Mouse (Mus musculus) gastrocnemius, adult 2 months (tissue): Measurements from ENCODE around the gene Gm11939. TPM values are rescaled to one million over a fixed set of nuclear protein-coding genes. Genes with fewer than 3 reads are reported as not detected.

Source experiments
- DNase-seq: peaks from one replicate; pipeline ENCODE4 v3.0.0; 2022
- H3K27ac ChIP-seq: fragments of 200-600 bp; 2 replicates; pipeline ENCODE4 v1.8.1; 2022; ENCODE audit warnings: mild to moderate bottlenecking
- H3K4me3 ChIP-seq: fragments of 200-600 bp; 2 replicates; pipeline ENCODE4 v1.8.1; 2022; ENCODE audit warnings: mild to moderate bottlenecking, moderate library complexity
- CTCF ChIP-seq: fragments of 200-600 bp; IDR thresholded peaks from 2 replicates; pipeline ENCODE4 v1.8.1; 2022; ENCODE audit warnings: antibody characterized with exemption, mild to moderate bottlenecking, moderate library complexity
- intact Hi-C: fragments of 180-260 bp; cut with DNase I; formaldehyde crosslinking; loops from one replicate; pipeline ENCODE4 v1.15.1; 2025
- total RNA-seq, 2 experiments: library from RNA; stranded (reverse); gene quantifications; 2 replicates each; pipeline ENCODE4 v1.2.3; 2021

The Gm11939 gene
- total RNA-seq, 2 experiments from 2014 or later: not detected

DNA sequence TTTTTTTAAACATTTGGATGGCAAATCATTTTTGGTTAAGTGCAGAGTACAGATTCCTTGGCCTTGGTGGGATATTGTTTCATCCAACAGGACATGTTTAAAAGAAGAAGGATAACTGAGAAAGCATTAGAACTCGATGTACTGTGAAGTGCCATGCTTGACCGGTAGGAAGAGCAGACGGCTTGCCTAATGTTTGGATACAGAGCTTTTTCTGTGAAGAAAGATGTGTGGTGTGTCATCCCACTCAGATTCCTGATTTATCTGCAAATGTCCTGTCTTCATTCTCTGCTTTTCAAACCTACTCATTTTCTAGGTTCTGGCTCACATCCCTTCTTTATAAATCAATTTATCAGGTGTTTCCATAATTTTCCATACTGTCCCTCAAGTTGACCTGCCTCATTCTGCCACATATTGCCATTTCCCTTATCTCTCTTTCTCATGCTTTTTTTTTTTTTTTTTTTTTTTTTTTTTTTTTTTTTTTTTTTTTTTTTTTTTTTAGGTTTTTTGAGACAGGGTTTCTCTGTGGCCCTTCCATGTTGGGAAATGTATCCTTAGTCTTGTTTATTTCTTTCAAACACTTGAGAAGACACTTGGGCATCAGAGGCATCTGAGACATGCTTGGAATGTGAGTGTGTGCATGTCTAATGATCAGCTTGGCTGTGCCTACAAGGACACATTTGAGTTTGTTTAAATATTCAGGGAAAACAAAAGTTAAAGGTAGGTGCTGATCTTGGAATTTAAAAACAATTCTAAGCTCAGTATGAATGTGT, 1.1 kb downstream of the Gm11939 start:
- no peak overlapping the region for H3K27ac ChIP-seq
- no peak for DNase-seq
- intact Hi-C loops: no loop called here
- no peak for TF ChIP-seq CTCF
- no peak overlapping the region for H3K4me3 ChIP-seq

DNA sequence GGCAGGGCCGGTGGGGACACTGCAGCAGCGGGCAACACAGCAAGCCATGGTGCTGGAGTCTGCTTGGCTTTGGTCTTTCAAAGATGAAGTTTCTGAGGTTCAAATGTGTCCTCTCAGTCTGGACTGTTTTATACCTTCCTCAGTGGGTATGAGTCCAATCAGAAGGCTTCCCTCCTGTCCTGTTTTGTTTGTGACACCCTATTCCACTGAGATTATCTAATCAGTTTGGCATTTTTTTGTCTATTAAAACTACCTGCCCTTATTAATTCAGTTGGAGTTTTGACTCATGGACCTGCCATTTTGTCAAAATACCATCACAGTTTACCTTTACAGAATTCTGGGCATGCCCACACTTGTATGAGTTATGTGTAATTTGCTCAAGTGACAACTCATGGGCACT, 2.5 kb downstream of the Gm11939 start, which contains the start of gene Krtap3-2:
TSS of gene Krtap3-2 (minus strand) at position 101 of the 400 bp plus-strand sequence.
- TF ChIP-seq CTCF: no peak
- Histone ChIP-seq H3K27ac (no peak within 1 kb of the TSS), H3K4me3 (no peak within 1 kb of the TSS)
- intact Hi-C loops: no loop called here
- no peak for DNase-seq

DNA sequence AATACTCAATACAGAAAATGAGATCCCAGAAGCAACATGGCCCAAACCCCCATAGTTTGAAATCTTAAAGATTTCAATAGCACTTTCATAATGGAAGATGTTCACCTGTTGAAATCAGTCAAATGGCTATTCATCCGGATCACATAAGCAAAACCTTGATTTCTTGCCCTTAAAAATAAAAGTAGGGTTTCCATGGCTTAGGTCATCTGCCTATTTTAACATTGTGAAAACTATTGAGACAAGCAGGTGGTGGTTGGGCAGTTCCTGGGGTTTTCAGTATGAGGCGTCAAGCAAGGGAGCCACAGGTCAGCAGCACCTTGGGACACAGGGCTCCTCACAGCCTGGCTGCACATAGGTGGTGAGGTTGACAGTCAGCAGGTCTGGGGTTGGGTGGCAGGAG, 3.1 kb downstream of the Gm11939 start:
- DNase-seq: no peak
- TF ChIP-seq CTCF: no peak
- no peak overlapping the region for H3K27ac ChIP-seq
- intact Hi-C loops: no loop called here
- H3K4me3 ChIP-seq: no peak overlapping the region

DNA sequence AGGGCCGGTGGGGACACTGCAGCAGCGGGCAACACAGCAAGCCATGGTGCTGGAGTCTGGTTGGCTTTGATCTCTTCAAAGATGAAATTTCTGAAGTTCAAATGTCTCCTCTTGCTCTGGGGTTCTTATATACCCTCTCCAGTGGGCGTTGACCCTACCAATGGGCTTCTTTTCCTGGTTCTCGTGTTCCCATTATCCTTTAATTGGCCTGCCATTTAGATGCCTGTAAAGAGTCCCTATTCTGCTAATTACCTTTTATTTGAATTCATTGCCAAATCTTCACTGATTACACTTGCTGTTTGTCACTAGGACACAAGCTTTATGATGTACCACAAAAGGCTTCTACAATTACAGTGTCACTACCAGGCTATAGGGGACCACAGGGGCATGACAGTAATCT, 8.5 kb downstream of the Gm11939 start, which contains the start of gene Krtap3-3:
TSS of gene Krtap3-3 (minus strand) at position 101 of the 400 bp plus-strand sequence.
- Histone ChIP-seq H3K4me3 (no peak within 1 kb of the TSS), H3K27ac (no peak within 1 kb of the TSS)
- TF ChIP-seq CTCF: no peak
- intact Hi-C loops: no loop called here
- no peak for DNase-seq

DNA sequence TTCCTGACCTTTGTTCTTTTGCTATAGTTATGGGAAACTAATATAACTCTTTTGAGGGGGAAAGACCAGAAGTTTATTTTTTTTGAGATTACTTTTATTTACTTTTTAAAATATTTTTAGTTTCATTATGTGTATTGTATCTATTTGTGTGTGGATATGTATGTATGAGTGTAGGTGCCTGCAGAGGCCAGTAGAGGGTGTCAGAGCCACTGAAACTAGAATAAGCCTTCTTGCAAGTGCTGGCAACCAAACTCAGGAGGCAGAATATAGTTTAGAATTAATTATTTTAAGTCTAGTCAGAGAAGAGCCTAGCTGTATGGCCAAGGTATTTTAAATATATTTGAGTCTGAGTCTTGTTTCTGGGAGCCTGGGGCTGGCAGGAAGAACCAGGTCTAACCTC, 11.4 kb downstream of the Gm11939 start:
- TF ChIP-seq CTCF: no peak
- intact Hi-C loops: no loop called here

DNA sequence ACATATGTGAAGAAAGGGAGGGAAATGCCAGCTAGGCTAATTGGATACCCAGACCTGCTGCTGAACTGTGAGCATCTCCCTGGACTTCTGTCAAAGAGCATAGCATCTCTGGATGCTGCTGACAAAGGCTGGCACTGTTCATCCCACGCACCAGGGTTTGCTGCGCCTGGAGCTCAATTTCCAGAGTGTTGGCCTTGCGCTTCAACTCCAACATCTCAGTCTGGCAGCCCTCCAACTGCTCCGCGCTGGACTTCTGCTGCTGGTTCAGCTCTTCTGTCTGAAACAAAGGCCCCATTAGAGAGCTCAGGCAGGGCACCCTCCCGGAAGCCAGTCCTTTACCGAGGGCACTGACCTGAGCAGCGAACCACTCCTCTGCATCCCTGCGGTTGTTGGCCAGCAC, 19.5 kb downstream of the Gm11939 start:
- no peak overlapping the region for H3K27ac ChIP-seq
- no peak for TF ChIP-seq CTCF
- H3K4me3 ChIP-seq: no peak overlapping the region
- DNase-seq: no peak
- intact Hi-C loops: no loop called here

More for the DNA sequence above, 11.4 kb downstream of the Gm11939 start:
- DNase-seq: no peak
- no peak overlapping the region for H3K27ac ChIP-seq
- no peak overlapping the region for H3K4me3 ChIP-seq

DNA sequence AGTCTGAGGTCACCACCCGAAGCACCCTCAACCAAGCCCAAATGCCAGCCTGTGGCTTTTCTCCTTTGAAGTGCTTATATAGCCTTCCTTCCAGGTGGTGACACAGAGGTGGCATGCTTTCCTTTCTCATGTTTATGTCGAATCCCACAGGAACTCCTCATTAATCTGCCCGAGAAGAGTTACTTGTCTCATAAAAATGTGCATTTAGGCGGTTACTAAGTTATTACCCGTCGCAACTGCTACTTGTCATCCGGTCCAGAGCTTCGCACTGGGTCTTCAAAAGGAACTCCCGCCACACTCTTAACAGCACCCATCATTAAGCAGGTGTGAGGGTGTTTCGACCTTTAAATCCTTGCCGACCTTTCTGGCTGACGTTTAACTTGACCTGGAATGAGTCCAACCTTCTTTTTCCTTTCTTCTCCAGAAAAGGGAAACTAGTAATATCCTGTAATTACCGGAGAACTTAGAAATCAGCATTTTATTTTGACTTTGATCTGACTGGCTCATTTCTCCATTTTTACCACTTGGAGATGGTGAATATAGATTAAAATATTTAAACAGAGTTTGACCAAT, 37.9 kb downstream of the Gm11939 start, which contains the start of gene Krt39:
TSS of gene Krt39 (minus strand) at position 51 of the 573 bp plus-strand sequence.
- TF ChIP-seq CTCF: no peak
- Histone ChIP-seq H3K27ac (no peak within 1 kb of the TSS), H3K4me3 (no peak within 1 kb of the TSS)
- intact Hi-C loops: no loop called here
- DNase-seq: no peak

DNA sequence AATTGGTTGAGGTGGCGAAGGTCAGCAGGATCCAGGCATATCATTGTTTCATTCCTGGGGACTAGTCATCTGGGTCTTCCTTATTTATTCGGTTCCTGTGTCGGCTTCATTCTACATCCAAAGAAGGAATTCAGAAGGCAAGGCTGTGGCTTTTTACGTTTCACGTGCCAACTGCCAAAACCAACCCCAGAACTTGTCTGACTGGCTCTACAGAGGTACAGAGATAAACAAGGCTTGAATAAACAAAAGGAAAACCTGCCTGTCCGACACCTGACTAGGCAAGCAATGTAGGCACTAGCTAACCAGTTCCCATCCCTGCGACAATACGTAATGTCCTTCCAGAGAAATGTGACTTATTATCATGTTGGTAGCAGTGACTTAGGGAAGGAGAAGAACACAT, 45.2 kb downstream of the Gm11939 start:
- Histone ChIP-seq H3K27ac (no peak overlapping the region), H3K4me3 (no peak overlapping the region)
- intact Hi-C loops: no loop called here
- no peak for TF ChIP-seq CTCF
- DNase-seq: no peak

Other genes starting within 250 kb of the Gm11939 start
- not detected for gene Krt25, start 236.5 kb downstream of the Gm11939 start, total RNA-seq
- gene Krt26, start 221.5 kb downstream of the Gm11939 start, total RNA-seq: not detected
- not detected for gene Krt27, start 208.4 kb downstream of the Gm11939 start, total RNA-seq
- not detected for gene Krt28, start 184.6 kb downstream of the Gm11939 start, total RNA-seq
- 1 to 10 TPM; 3.7 TPM for gene Krt10, start 170.1 kb downstream of the Gm11939 start, total RNA-seq
- not detected for gene Krt12, start 137.2 kb downstream of the Gm11939 start, total RNA-seq
- gene Krt20, start 121.3 kb downstream of the Gm11939 start, total RNA-seq: not detected
- not detected for gene Krt23, start 66.3 kb downstream of the Gm11939 start, total RNA-seq
- gene Krt39, start 38.1 kb downstream of the Gm11939 start, total RNA-seq: not detected
- gene Krt40, start 16.3 kb downstream of the Gm11939 start, total RNA-seq: not detected
- not detected for gene Krtap3-3, start 8.6 kb downstream of the Gm11939 start, total RNA-seq
- not detected for gene Krtap3-2, start 2.6 kb downstream of the Gm11939 start, total RNA-seq
- gene Krtap3-1, start 7.2 kb upstream of the Gm11939 start, total RNA-seq: not detected
- not detected for gene Krtap1-5, start 21.6 kb upstream of the Gm11939 start, total RNA-seq
- not detected for gene Krtap1-4, start 24.2 kb upstream of the Gm11939 start, total RNA-seq
- gene Krtap1-3, start 31.9 kb upstream of the Gm11939 start, total RNA-seq: not detected
- not detected for gene Krtap9-3, start 38.6 kb upstream of the Gm11939 start, total RNA-seq
- gene Gm11938, start 43.8 kb upstream of the Gm11939 start, total RNA-seq: not detected
- not detected for gene Gm11937, start 50.7 kb upstream of the Gm11939 start, total RNA-seq
- not detected for gene Krtap2-4, start 55.4 kb upstream of the Gm11939 start, total RNA-seq
- not detected for gene Gm11562, start 61.0 kb upstream of the Gm11939 start, total RNA-seq
- gene Krtap4-1, start 68.8 kb upstream of the Gm11939 start, total RNA-seq: not detected
- gene Krtap4-2, start 75.6 kb upstream of the Gm11939 start, total RNA-seq: not detected
- not detected for gene Krtap4-7, start 84.6 kb upstream of the Gm11939 start, total RNA-seq
- gene Gm11555, start 90.8 kb upstream of the Gm11939 start, total RNA-seq: not detected
- gene Gm11563, start 99.5 kb upstream of the Gm11939 start, total RNA-seq: not detected
- not detected for gene Krtap4-6, start 106.5 kb upstream of the Gm11939 start, total RNA-seq
- not detected for gene Gm14190, start 131.3 kb upstream of the Gm11939 start, total RNA-seq
- not detected for gene Gm14180, start 174.8 kb upstream of the Gm11939 start, total RNA-seq
- not detected for gene Gm11595, start 213.4 kb upstream of the Gm11939 start, total RNA-seq
- gene Krtap4-8, start 221.2 kb upstream of the Gm11939 start, total RNA-seq: not detected
- gene Krtap4-9, start 225.7 kb upstream of the Gm11939 start, total RNA-seq: not detected
- not detected for gene Gm11596, start 234.0 kb upstream of the Gm11939 start, total RNA-seq
- gene Gm11569, start 239.5 kb upstream of the Gm11939 start, total RNA-seq: not detected
- not detected for gene Gm11554, start 245.0 kb upstream of the Gm11939 start, total RNA-seq